Mouse (Mus musculus): Measurements from ENCODE around the gene Mlh3. TPM values are rescaled to one million over a fixed set of nuclear protein-coding genes. Genes with fewer than 3 reads are reported as not detected.
A peak's percentile ranks its signal among the peaks of the same experiment; 100 is the strongest.

Mlh3 gene
- 8.8 and 10.2 TPM in 2 replicates for polyA plus RNA-seq (2014; fragmentation: Nextera tagmentation; extraction: Ambion mirVana)

DNA sequence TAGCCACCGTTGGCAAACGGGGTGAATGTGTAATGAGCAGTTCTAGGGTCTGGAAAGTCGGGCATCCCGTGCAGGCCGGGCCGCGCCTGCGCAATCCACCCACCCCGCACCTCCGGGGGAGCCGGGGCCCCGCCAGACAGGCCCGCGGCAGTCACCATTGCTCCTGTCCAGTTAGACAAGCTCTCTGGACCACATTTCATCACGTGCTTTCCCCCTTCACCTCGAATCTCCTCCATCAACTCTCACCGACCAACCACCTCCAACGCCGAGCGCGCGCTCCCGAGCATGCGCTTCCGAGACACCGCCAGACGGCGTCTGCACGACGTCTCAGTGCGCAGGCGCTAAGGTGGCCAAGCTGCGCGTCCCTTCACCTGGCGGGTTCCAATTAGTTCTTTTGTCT lies at the start of gene Mlh3:
Gene Mlh3, minus strand, starts transcription at position 281 of the 400 bp plus-strand sequence.
- peak; percentile 91 for ATAC-seq (ENCODE audit: insufficient read depth)
- WGBS = 2% methylated on average over 35 of the region's 35 CpGs

DNA sequence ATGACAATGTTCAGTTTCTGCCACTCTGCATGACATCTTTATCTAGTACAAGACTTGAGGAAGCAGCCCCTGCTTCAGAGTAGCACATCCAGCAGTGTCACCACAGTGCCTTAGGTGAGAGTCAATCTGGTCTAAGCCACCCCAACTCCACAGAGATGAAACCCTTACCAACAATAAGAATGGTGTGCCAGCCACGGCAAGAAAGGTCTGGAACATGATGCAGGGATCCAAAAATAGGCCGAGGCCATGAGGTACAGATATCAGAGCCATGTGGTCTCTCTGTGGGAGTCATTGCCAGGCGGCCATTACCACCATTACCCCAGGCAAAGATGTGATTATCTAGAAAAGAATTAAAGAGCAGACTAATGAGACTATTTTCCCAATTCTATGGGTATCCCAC lies 38.3 kb upstream of the Mlh3 start:
- Histone ChIP-seq H3K9ac (no peak overlapping the region), H3K4me3 (ENCODE audit: low read depth, low read length) (no peak overlapping the region), H3K36me3 (ENCODE audit: insufficient read depth) (peaks cover 92% of the 10 kb centered on the region), H3K27me3 (ENCODE audit: insufficient read depth, low read length) (no peaks in the 10 kb centered on the region), H3K4me2 (no peak overlapping the region), H3K4me1 (ENCODE audit: insufficient read depth) (no peaks in the 10 kb centered on the region), H3K9me3 (ENCODE audit: low read depth, low read length) (no peaks in the 10 kb centered on the region), H3K27ac (ENCODE audit: low read depth) (no peak overlapping the region)
- 83% methylated on average over 3 of the region's 3 CpGs for WGBS
- TF ChIP-seq CTCF (IDR thresholded peaks at IDR 0.05; ENCODE audit: low read depth) = no peak
- ATAC-seq (ENCODE audit: insufficient read depth) (no peak), DNase-seq (no peak)

More for the DNA sequence above, at the start of gene Mlh3:
- H3K27me3 ChIP-seq (ENCODE audit: insufficient read depth, low read length) = no peaks in the 10 kb centered on the region
- peak; percentile 90 for DNase-seq
- TF ChIP-seq CTCF (IDR thresholded peaks at IDR 0.05; ENCODE audit: low read depth) = peak; percentile 57
- H3K4me1 ChIP-seq (ENCODE audit: insufficient read depth) = peaks cover 10% of the 10 kb centered on the region; the same call in 1 of the 2 replicates
- peak within 1 kb of the TSS; percentile 51 for H3K4me3 ChIP-seq (ENCODE audit: low read depth, low read length)
- H3K27ac ChIP-seq (ENCODE audit: low read depth) = peak within 1 kb of the TSS; percentile 71
- peak within 1 kb of the TSS; percentile 65 for H3K4me2 ChIP-seq
- H3K9me3 ChIP-seq (ENCODE audit: low read depth, low read length) = no peaks in the 10 kb centered on the region
- no peaks in the 10 kb centered on the region for H3K36me3 ChIP-seq (ENCODE audit: insufficient read depth)
- peak within 1 kb of the TSS; percentile 64 for H3K9ac ChIP-seq

DNA sequence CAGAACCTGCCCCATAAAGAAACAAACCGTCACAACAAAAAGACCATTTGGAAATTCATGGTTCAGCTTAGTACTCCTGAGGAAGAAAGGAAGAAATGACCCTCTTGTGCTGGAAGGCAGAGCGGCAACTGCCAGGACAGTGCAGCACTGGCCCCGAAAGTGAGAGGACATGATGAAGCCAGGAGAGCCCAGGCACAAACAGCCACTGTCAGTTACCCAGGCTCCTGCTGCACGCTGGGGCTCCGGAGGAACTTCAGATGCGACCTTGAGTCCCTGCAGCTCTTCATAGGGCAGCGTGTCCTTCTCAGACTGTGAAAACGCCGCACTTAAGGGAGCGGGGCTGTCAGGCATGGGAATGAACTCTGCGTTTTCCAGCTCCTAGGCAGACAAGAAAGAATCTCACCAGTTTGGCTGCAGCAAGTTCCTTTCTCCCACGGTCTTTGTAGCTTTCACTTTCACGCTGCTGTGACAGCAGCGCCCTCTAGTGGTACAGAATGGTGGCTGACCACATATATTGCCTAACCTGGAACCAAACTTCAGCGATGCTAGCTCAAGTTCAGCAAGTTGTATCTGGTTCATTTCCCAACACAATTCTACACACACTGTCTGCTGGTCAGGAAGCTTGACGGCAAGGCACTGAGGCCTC lies 35.0 kb upstream of the Mlh3 start:
- Histone ChIP-seq H3K4me2 (no peak overlapping the region), H3K4me3 (ENCODE audit: low read depth, low read length) (no peak overlapping the region), H3K9me3 (ENCODE audit: low read depth, low read length) (no peaks in the 10 kb centered on the region), H3K27ac (ENCODE audit: low read depth) (no peak overlapping the region), H3K4me1 (ENCODE audit: insufficient read depth) (no peaks in the 10 kb centered on the region), H3K27me3 (ENCODE audit: insufficient read depth, low read length) (no peaks in the 10 kb centered on the region), H3K9ac (no peak overlapping the region), H3K36me3 (ENCODE audit: insufficient read depth) (peaks cover 96% of the 10 kb centered on the region)
- DNase-seq = peak; percentile 98
- peak; percentile 99 for TF ChIP-seq CTCF (IDR thresholded peaks at IDR 0.05; ENCODE audit: low read depth)
- peak; percentile 77 for ATAC-seq (ENCODE audit: insufficient read depth)
- WGBS = 40% methylated on average over 16 of the region's 16 CpGs

DNA sequence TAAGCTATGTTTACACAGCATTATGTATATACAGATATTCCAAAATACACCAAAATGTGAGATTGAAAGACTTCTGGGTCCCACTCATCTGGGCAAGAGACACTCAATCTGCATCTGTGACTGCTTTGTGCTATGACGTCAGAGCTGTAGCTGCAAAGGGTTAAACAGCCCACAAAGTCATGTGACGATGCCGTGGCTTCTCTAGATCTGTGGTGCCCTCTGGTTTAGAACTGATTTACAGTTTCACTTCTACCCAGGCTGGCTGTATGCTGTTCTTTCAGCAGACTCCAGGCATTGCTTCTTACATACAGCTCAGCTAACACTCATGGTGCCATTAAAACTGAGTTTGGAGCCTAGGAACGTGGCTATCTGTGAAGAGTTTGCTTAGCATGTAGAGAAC lies 34.3 kb upstream of the Mlh3 start:
- no peak for TF ChIP-seq CTCF (IDR thresholded peaks at IDR 0.05; ENCODE audit: low read depth)
- no peak overlapping the region for H3K4me2 ChIP-seq
- peaks cover 94% of the 10 kb centered on the region for H3K36me3 ChIP-seq (ENCODE audit: insufficient read depth)
- H3K27me3 ChIP-seq (ENCODE audit: insufficient read depth, low read length) = no peaks in the 10 kb centered on the region
- no peak overlapping the region for H3K27ac ChIP-seq (ENCODE audit: low read depth)
- DNase-seq (no peak), ATAC-seq (ENCODE audit: insufficient read depth) (no peak)
- H3K9ac ChIP-seq = no peak overlapping the region
- no peak overlapping the region for H3K4me3 ChIP-seq (ENCODE audit: low read depth, low read length)
- WGBS = 62% methylated on average over 4 of the region's 4 CpGs
- H3K4me1 ChIP-seq (ENCODE audit: insufficient read depth) = no peaks in the 10 kb centered on the region
- H3K9me3 ChIP-seq (ENCODE audit: low read depth, low read length) = no peaks in the 10 kb centered on the region

DNA sequence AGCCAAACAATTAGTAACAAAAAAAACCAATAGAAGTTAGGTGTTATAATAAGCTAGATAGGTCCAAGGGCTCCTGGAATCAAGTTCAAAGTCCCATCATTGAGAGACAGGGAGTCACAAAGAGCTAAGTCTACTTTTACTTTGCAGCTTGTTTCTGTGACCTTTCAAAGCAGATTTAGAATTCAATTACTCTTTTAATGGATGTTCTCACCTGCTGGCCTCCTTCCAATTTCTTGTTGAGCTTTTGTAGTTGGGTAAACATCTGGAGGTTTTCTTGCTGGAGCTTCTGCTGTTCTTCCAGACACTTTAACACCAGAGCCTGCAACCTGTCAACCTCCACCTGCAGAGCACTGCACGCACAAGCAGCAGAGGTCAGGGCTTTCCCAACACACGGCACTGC lies 32.9 kb upstream of the Mlh3 start:
- 66% methylated on average over 2 of the region's 2 CpGs for WGBS
- ATAC-seq (ENCODE audit: insufficient read depth) (no peak), DNase-seq (no peak)
- TF ChIP-seq CTCF (IDR thresholded peaks at IDR 0.05; ENCODE audit: low read depth) = no peak
- Histone ChIP-seq H3K27me3 (ENCODE audit: insufficient read depth, low read length) (no peaks in the 10 kb centered on the region), H3K36me3 (ENCODE audit: insufficient read depth) (peaks cover 80% of the 10 kb centered on the region), H3K9ac (no peak overlapping the region), H3K4me1 (ENCODE audit: insufficient read depth) (peaks cover 5% of the 10 kb centered on the region), H3K27ac (ENCODE audit: low read depth) (no peak overlapping the region), H3K4me2 (no peak overlapping the region), H3K4me3 (ENCODE audit: low read depth, low read length) (no peak overlapping the region), H3K9me3 (ENCODE audit: low read depth, low read length) (no peaks in the 10 kb centered on the region)

DNA sequence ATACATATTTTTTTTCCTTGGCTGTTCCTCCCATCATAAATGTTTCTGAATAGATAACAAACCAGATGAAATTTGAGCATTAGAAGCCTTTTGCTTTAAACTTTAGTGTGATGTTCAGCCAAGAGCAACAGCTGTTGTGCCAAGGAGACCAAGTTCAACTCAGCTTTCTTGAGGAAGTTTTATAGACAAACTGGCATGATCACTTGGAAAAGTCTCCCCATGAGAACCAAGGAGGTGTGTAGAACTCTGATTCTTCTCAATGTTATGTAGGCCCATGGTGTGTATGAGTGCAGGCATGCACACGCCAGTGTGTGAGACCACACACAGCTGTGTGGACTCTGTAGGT lies 28.4 kb upstream of the Mlh3 start:
- H3K36me3 ChIP-seq (ENCODE audit: insufficient read depth) = peaks cover 38% of the 10 kb centered on the region
- DNase-seq (peak; percentile 46), ATAC-seq (ENCODE audit: insufficient read depth) (no peak)
- peak overlapping the region; percentile 54; the same call in 1 of the 2 replicates for H3K27ac ChIP-seq (ENCODE audit: low read depth)
- H3K27me3 ChIP-seq (ENCODE audit: insufficient read depth, low read length) = no peaks in the 10 kb centered on the region
- TF ChIP-seq CTCF (IDR thresholded peaks at IDR 0.05; ENCODE audit: low read depth) = no peak
- 51% methylated on average over 1 of the region's 1 CpGs for WGBS
- peaks cover 10% of the 10 kb centered on the region; the same call in 1 of the 2 replicates for H3K9me3 ChIP-seq (ENCODE audit: low read depth, low read length)
- H3K9ac ChIP-seq = no peak overlapping the region
- H3K4me3 ChIP-seq (ENCODE audit: low read depth, low read length) = no peak overlapping the region
- H3K4me1 ChIP-seq (ENCODE audit: insufficient read depth) = peaks cover 5% of the 10 kb centered on the region
- H3K4me2 ChIP-seq = no peak overlapping the region

DNA sequence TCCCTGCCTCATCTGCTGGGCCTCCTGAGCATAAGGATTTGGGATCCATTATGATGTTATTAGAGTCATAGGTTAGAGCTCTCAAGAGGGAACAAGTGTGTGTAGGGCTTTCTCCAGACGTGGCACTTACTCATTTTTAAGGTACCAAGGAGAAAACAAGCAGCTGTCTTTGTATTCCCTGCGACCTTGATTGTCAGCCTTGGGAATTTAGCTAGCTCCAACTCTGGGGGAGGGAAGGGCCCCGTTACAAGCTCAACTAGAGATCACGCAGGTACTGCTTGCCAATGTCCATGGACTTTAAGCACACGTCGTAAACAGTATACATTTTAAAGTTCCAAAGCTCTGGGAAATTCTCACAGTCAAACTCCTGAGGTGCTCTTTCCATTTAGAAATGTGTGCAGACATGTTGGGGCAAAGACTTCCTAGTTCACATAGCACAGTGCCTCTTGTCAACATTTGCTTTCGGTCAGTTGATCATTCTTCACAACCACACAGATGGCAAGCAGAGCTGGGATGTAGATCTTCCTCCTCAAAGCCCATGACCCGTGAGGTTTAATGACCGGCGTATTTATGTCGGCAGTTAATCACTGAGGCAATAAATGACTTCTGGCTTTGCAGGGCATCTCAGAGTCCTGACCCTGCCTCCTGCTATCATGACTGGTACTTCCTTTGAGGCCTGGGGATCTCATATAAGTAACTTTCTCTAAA lies 27.9 kb upstream of the Mlh3 start:
- Histone ChIP-seq H3K4me3 (ENCODE audit: low read depth, low read length) (no peak overlapping the region), H3K9ac (no peak overlapping the region), H3K9me3 (ENCODE audit: low read depth, low read length) (peaks cover 11% of the 10 kb centered on the region; the same call in 1 of the 2 replicates), H3K4me1 (ENCODE audit: insufficient read depth) (peaks cover 5% of the 10 kb centered on the region), H3K27me3 (ENCODE audit: insufficient read depth, low read length) (no peaks in the 10 kb centered on the region), H3K4me2 (no peak overlapping the region), H3K36me3 (ENCODE audit: insufficient read depth) (peaks cover 33% of the 10 kb centered on the region), H3K27ac (ENCODE audit: low read depth) (0 out of 2 replicates have a peak overlapping the region, but pooled peaks have one; percentile 54)
- ATAC-seq (ENCODE audit: insufficient read depth) (no peak), DNase-seq (peak; percentile 21)
- no peak for TF ChIP-seq CTCF (IDR thresholded peaks at IDR 0.05; ENCODE audit: low read depth)
- WGBS = 51% methylated on average over 11 of the region's 11 CpGs

Measured in lung, embryonic 14.5 days (tissue).